Mouse (Mus musculus) inflammation-experienced regulatory T-cells, adult 6 months (primary cell): ENCODE measurements around the gene Sema4c. TPM values are rescaled to one million over a fixed set of nuclear protein-coding genes. Genes with fewer than 3 reads are reported as not detected.

ENCODE experiments used
- ATAC-seq: one replicate; pipeline ENCODE4 v1.8.0; 2017
- polyA plus RNA-seq, 3 experiments: library from polyadenylated mRNA; unstranded; fragments of 100-300 nt; shearing (Covaris generic); gene quantifications; one replicate each; pipeline ENCODE4 v1.2.1; 2017

Sema4c gene
- polyA plus RNA-seq, 3 experiments from 2014 or later = 0.33 TPM; not detected in 2

DNA sequence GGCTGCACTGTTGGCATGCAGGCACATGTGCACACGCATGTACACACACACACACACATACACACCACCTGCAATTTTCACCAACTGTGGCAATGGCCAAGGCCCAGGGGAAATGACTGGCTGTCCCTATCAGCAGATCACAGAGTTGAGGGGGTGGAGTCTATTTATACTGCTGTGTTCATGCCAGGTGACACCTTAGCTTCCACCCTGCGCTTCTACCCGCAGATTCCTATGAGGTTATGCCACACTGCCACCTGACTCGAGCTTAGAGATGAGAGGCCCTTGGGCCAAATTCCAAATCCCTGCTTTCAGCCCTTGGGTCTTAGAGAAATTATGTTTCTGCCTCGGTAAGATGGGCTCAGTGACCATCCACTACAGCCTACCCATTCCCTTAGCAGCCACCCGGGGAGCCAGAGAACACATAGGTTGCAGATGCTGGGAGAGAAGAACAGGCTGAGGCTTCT lies 23.5 kb downstream of the Sema4c start:
- ATAC-seq = no peak

DNA sequence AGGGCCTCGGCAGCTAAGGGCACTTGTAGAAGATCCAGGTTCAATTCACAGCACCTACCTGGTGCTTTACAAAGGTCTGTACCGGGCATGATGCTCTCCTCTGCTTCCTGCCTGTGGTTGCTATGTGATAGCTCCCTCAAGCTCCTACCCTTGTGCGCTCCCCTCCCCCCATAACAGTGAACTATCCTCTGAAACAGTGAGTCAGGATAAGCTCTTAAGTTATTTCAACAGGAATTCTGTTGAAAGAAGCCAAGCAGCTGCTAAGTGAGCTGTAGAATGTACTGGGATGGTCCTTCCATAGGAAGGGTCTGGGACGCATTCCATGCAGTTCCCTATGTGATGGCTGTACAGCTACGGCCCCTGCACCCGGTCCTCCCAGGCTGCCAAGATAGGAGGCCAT lies 24.6 kb downstream of the Sema4c start:
- no peak for ATAC-seq

GRCm38 (mm10) chr1:36531461-36531860 lies 26.7 kb downstream of the Sema4c start:
- no peak for ATAC-seq

DNA sequence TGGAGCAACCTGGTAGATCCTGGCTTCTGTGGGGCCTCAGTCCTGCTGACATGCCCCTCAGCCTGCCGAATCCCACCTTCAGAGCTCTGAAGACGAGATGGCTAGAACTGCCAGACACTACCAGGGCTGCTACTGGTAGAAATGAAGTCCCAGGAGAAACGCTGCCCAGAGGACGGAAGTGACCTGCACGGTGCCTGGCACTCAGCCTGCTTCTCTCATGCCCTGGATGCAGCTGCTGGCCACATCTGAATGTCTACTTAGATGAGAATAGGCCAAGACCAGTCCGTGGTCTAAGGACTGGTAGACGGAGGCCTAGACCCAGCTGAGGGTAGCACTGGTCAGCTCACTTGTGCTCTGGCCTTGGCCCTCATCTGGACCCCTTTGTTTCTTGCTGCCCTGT lies 27.2 kb downstream of the Sema4c start:
- no peak for ATAC-seq

GRCm38 (mm10) chr1:36530485-36530884 lies 27.7 kb downstream of the Sema4c start:
- no peak for ATAC-seq

DNA sequence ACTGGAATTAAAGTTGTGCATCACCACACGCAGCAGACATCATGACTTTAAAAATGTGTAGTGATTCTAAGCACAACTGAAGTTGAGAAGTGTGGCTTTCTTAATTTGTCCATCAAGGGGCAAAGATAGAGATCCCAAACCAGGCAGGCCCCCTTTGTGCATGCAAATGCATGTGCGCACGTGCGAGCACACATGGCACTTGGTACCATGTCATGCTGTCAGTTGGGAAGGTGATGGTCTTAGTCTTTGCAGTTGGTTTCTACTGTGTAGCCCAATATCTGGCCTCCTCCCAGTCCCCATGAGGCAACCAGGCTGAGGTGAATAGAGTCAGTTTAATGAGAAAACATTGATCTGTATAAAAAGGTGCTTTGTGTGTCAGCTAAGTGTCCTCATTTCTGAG lies 28.3 kb downstream of the Sema4c start:
- ATAC-seq = no peak

DNA sequence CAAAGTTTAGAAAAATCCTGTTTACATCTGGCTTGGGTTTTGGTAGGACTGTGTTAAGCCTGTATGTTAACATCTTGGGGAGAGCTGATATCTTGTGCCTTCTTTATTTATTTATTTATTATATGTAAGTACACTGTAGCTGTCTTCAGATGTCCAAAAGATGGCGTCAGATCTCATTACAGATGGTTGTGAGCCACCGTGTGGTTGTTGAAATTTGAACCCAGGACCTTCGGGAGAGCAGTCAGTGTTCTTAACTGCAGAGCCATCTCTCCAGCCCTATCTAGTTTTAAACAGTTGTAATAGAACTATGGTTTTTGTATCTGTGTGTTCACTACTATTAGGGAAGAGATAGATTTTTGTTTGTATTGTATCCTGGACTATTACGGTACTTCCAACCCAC lies 28.9 kb downstream of the Sema4c start:
- ATAC-seq = no peak

DNA sequence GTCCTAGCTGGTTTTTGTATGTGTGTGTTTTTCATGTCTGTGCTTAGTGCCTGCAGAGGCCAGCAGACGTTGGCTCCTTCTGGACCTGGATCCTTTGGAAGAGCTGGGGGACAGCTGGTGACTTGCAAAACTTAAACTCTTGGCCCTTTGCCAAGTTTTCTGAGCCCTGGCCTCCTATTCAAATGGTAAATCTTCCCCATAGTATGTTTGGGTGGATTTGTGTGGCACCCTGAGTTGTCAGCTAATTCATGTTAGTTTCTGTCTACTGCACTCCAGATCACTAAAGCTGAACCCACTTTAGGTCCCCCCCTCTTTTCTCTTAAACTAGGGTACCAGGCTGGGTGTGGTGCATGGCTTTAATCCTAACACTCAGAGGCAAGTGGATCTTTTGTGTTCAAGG lies 29.8 kb downstream of the Sema4c start:
- no peak for ATAC-seq

GRCm38 (mm10) chr1:36526903-36527302 lies 31.2 kb downstream of the Sema4c start:
- ATAC-seq = no peak

DNA sequence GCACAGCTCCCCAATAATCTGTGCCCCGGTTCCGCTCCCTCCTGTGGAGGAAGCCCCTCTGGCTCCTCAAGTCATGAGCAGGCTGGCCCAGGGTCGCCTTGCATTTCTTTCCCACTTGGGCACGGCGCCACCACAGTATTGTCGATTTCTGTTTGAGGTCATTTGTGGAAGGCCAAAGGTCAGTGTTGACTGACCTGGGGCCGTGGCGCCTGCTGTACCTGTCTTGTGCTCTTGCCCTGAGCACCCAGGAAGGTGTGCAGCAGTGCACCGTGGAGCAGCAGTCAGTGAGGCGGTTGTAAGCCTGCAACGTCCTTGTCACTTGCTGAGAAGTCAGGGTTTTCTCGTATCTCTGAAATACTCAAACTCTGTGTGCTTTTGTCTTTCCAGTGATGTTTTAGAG lies 32.4 kb downstream of the Sema4c start:
- no peak for ATAC-seq

- no peak for ATAC-seq
These were observed 34.1 kb downstream of the Sema4c start for GRCm38 (mm10) chr1:36524058-36524457.

DNA sequence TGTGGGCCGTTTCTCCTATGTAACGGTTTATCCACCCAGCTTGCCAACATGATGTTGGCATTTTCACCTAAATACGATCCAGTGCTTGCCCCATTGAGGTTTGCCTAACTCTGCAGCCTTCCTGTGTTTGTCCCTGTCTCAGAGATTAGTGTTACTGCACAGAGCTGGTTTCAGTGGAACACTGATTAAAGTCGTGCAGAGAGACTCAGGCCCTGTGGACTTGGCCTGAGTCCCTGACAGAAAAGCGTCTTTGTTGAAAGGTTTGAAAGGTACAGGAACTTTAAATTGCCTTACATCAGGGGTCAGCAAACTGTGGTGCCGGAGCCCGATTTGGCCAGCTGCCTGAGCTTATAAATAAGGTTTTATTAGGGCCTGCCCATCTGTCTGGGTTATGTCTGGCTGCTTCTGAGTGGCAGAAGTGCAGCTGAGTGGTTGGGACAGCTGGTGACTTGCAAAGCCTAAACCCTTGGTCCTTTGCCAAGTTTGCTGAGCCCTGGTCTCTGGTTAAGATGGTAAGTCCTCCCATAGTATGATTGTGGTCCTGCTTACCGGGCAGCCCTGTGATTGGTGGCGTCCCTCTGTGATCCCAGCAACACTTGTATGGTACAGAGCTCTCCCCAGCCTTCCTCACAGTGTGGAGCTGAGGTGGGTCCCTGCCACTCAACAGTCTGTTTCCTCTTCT lies 34.7 kb downstream of the Sema4c start:
- ATAC-seq = no peak

GRCm38 (mm10) chr1:36522210-36522609 lies 35.9 kb downstream of the Sema4c start:
- ATAC-seq = no peak

GRCm38 (mm10) chr1:36519626-36520025 lies 38.5 kb downstream of the Sema4c start:
- ATAC-seq = no peak

DNA sequence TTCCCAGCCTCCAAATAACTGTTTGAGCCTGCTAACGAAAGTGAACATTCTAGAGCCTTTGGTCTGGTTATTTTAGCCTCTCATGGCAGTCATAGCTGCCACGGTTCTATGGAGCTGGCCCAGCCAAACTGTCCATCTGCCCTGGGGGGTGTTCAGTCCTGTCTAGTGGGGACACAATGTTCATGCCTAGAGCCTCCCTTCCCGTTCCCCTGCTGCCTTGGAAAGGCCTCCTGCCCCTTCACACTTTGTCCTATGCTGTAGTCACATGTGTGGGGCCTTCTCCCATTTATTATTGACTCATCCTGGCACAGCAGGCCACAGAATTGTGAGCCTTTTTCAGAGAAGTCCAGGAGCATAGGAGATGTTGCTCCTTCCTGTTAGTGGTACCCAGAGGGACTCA lies 39.9 kb downstream of the Sema4c start:
- no peak for ATAC-seq

DNA sequence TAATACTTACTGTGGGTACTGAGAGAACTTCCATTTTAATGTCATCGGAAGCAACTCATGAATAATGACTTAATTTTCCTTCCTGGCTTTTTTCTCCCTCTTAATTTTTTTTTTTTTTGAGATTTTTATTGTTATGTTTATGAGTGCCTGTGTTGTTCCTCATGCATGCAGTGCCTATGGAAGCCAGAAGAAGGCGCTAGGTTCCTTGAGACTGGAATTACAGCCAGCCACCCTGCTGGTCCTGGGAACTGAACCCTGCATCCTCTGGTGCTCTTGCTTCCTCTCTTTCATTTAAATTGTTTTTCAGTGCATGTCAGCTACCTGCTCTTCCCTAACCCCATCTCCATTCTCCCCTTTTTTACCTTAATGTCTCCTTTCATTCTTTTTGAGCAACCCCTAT lies 44.4 kb downstream of the Sema4c start:
- no peak for ATAC-seq

- ATAC-seq = no peak
These were observed 44.8 kb downstream of the Sema4c start for GRCm38 (mm10) chr1:36513310-36513709.

- no peak for ATAC-seq
These were observed 45.2 kb downstream of the Sema4c start for GRCm38 (mm10) chr1:36512966-36513280.

GRCm38 (mm10) chr1:36512089-36512965 lies 45.8 kb downstream of the Sema4c start:
- ATAC-seq = peak; percentile 18

GRCm38 (mm10) chr1:36511289-36512021 lies 46.7 kb downstream of the Sema4c start, which contains the start of gene Cnnm3:
Cnnm3 (plus strand) TSS chr1:36511867.
- ATAC-seq = peak; percentile 100

GRCm38 (mm10) chr1:36508238-36508637 lies 49.9 kb downstream of the Sema4c start:
- no peak for ATAC-seq

DNA sequence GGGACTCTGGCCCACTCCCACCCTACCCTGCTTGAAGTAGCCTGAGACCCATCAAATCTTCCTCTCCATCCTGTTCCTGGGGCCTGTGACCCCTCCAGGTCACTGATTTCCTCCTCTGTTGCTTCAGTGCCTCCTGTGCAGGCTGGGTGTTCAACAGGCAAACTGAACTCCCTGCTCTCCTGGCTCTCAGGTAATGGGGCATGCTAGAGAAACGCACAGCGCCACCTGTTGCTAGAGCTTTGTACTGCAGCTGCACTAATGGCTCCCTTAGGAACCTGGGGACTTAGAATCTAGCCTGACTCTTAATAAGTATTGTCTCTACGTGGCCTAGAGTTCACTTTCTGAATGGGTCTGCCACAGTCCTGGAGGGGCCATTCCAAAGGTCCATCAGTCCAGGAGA lies 56.9 kb downstream of the Sema4c start:
- peak; percentile 74 for ATAC-seq
